Mouse (Mus musculus) megakaryocyte, embryonic 14.5 days (primary cell): ENCODE measurements around the gene Slc25a44. TPM values are rescaled to one million over a fixed set of nuclear protein-coding genes. Genes with fewer than 3 reads are reported as not detected.
"Not testable (repeated sequence)": the region's sequence is repeated elsewhere in the genome, so short reads cannot be mapped to it uniquely, and the experiment has no call there.

ENCODE experiments used
- H3K27me3 ChIP-seq: replicated peaks from 2 replicates; pipeline ENCODE3; 2012; ENCODE audit warnings: inconsistent platforms
- H3K36me3 ChIP-seq: replicated peaks from 2 replicates; pipeline ENCODE3; 2012; ENCODE audit warnings: low read length, inconsistent platforms, mixed read lengths
- H3K4me1 ChIP-seq: 2 replicates; pipeline ENCODE4 v1.6.1; 2012; ENCODE audit warnings: inconsistent platforms
- H3K4me3 ChIP-seq: replicated peaks from 2 replicates; pipeline ENCODE3; 2012; ENCODE audit warnings: moderate library complexity, mild to moderate bottlenecking, inconsistent platforms
- H3K9me3 ChIP-seq: 2 replicates; pipeline ENCODE4 v1.6.1; 2012; ENCODE audit warnings: inconsistent platforms
- FLI1 ChIP-seq: IDR thresholded peaks from 2 replicates; pipeline ENCODE4 v1.6.1; 2012; ENCODE audit warnings: low read length, inconsistent platforms, mixed read lengths
- GATA1 ChIP-seq: IDR thresholded peaks from 3 replicates; pipeline ENCODE4 v1.6.1; 2012; ENCODE audit warnings: mixed read lengths, low read length, inconsistent platforms, borderline replicate concordance
- polyA plus RNA-seq: library from polyadenylated mRNA; stranded (reverse); fragments of >175 nt; gene quantifications from 2 replicates; pipeline ENCODE4 v1.2.3, GENCODE M21; 2012; ENCODE audit warnings: low replicate concordance; ENCODE audit not compliant: insufficient read depth

Gene Slc25a44
- polyA plus RNA-seq, 1 experiment: 6.7 TPM

- not testable (repeated sequence) for H3K4me3 ChIP-seq
- Histone ChIP-seq H3K27me3 (peaks cover 41% of the 10 kb centered on the region), H3K36me3 (peaks cover 14% of the 10 kb centered on the region), H3K4me1 (peaks cover 13% of the 10 kb centered on the region), H3K9me3 (peaks cover 46% of the 10 kb centered on the region)
Observed at GRCm38 (mm10) chr3:88367517-88367916, 57.4 kb downstream of the Slc25a44 start.

DNA sequence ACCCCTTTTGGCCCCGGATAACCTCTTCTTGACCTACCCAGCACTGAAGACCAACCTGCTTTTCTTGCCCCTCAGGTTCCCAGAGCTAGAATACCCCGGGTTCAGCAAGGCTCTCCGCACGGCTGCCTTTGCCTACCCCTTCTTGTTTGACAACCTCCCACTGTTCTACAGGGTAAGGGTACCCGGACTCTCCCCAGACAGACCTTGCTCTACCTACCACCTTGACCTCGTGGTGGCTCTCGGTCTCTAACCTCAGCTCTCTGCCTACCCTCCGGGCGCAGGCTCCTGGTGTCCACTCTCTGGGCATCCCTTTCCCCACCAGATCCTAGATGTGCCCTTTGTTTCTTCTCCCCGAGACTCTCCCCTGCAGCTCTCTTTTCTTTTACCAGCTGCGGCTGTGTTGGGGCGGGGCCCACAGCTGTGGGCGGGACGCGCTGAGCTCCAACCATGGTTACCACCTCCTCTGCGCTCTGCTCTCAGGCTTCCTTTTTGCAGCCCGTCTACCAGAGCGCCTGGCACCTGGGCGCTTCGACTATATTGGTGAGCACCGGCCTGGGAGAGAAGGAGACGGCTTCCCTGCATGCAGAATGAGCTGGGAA lies 58.0 kb downstream of the Slc25a44 start:
- H3K4me1 ChIP-seq: peaks cover 13% of the 10 kb centered on the region
- peaks cover 41% of the 10 kb centered on the region for H3K9me3 ChIP-seq
- peaks cover 41% of the 10 kb centered on the region for H3K27me3 ChIP-seq
- H3K36me3 ChIP-seq: peaks cover 20% of the 10 kb centered on the region
- not testable (repeated sequence) for H3K4me3 ChIP-seq

GRCm38 (mm10) chr3:88365705-88366361 lies 59.1 kb downstream of the Slc25a44 start:
- H3K4me1 ChIP-seq: peaks cover 15% of the 10 kb centered on the region
- H3K4me3 ChIP-seq: peak overlapping the region; percentile 62
- no peak for TF ChIP-seq GATA1
- TF ChIP-seq FLI1: no peak

DNA sequence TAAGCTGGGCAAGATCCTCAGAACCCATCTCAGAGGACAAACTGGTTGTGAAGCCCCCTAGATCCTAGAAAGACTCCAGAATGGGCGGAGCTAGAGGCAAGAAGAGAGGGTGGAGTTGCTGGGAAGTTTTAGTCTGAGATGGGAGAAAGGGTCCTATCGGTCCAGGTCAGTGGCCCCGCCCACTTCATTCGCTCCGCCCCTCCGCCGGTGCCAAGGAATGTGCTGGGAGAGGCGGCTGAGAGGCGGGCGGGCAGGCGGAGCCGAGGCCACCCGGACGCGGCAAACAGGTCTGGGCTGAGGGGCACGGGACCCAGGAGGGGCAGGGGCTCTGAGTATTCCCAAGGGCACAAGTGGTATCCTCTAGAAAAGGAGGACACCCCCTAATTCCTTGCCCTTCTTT lies 60.6 kb downstream of the Slc25a44 start, which contains the start of gene Paqr6:
Gene Paqr6 (plus strand): TSS at position 248 of the 400 bp plus-strand sequence.
- H3K4me1 ChIP-seq: peaks cover 20% of the 10 kb centered on the region
- no peak within 1 kb of the TSS for H3K4me3 ChIP-seq
- TF ChIP-seq FLI1 (no peak), GATA1 (no peak)
- peaks cover 45% of the 10 kb centered on the region for H3K36me3 ChIP-seq
- H3K9me3 ChIP-seq: peaks cover 16% of the 10 kb centered on the region
- H3K27me3 ChIP-seq: peaks cover 28% of the 10 kb centered on the region

More at GRCm38 (mm10) chr3:88365705-88366361, 59.1 kb downstream of the Slc25a44 start:
- peaks cover 35% of the 10 kb centered on the region for H3K27me3 ChIP-seq
- H3K9me3 ChIP-seq: peaks cover 31% of the 10 kb centered on the region
- H3K36me3 ChIP-seq: peaks cover 31% of the 10 kb centered on the region

DNA sequence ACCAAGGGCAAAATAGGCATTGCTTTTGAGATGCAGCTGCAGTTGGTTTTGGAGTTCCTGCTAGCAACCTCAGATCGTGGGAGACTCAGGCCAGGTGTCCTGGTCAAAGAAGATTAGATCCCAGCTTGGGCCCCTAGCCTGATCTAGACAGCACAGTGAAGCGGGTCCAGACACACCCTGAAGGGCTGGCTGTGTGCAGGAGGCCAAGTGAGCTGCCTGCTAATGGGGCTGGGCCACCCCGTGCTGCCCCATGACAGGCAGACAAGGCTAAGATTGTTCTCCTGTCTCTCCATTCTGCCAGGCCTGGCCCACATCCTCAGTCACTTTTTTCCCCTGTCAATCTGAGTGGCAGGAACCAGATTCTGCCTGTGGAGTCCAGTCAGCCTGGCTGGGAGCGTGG lies 61.2 kb downstream of the Slc25a44 start:
- Histone ChIP-seq H3K36me3 (peaks cover 52% of the 10 kb centered on the region), H3K9me3 (peaks cover 9% of the 10 kb centered on the region), H3K4me1 (peaks cover 20% of the 10 kb centered on the region), H3K27me3 (peaks cover 26% of the 10 kb centered on the region), H3K4me3 (no peak overlapping the region)
- TF ChIP-seq FLI1: no peak

GRCm38 (mm10) chr3:88361612-88362313 lies 63.2 kb downstream of the Slc25a44 start:
- no peak overlapping the region for H3K4me3 ChIP-seq
- H3K4me1 ChIP-seq: peaks cover 25% of the 10 kb centered on the region
- peaks cover 21% of the 10 kb centered on the region for H3K27me3 ChIP-seq
- TF ChIP-seq FLI1: no peak
- no peak for TF ChIP-seq GATA1
- H3K36me3 ChIP-seq: peaks cover 70% of the 10 kb centered on the region
- H3K9me3 ChIP-seq: peaks cover 7% of the 10 kb centered on the region

GRCm38 (mm10) chr3:88361096-88361495 lies 63.8 kb downstream of the Slc25a44 start:
- peaks cover 7% of the 10 kb centered on the region for H3K9me3 ChIP-seq
- peaks cover 77% of the 10 kb centered on the region for H3K36me3 ChIP-seq
- H3K27me3 ChIP-seq: peaks cover 19% of the 10 kb centered on the region
- TF ChIP-seq FLI1 (no peak), GATA1 (no peak)
- H3K4me1 ChIP-seq: peaks cover 30% of the 10 kb centered on the region
- H3K4me3 ChIP-seq: no peak overlapping the region

Other genes starting within 250 kb of the Slc25a44 start
- gene Rhbg, start 170.4 kb downstream of the Slc25a44 start, polyA plus RNA-seq: not detected in 2 replicates
- not detected in 2 replicates for gene Gm38392, start 137.9 kb downstream of the Slc25a44 start, polyA plus RNA-seq
- 2.0 TPM in 1 of 2 replicates, not detected in the other for gene Tsacc, start 128.1 kb downstream of the Slc25a44 start, polyA plus RNA-seq
- gene Cct3, start 128.0 kb downstream of the Slc25a44 start, polyA plus RNA-seq: 7.1 and 29.4 TPM in 2 replicates
- gene Glmp, start 100.1 kb downstream of the Slc25a44 start, polyA plus RNA-seq: 31.1 and 138 TPM in 2 replicates
- gene Tmem79, start 89.0 kb downstream of the Slc25a44 start, polyA plus RNA-seq: 2.3 TPM in 1 of 2 replicates, not detected in the other
- 39.8 and 77.9 TPM in 2 replicates for gene Smg5, start 88.9 kb downstream of the Slc25a44 start, polyA plus RNA-seq
- not detected in 2 replicates for gene Paqr6, start 60.6 kb downstream of the Slc25a44 start, polyA plus RNA-seq
- gene Bglap3, start 52.4 kb downstream of the Slc25a44 start, polyA plus RNA-seq: not detected in 2 replicates
- gene Bglap2, start 46.4 kb downstream of the Slc25a44 start, polyA plus RNA-seq: not detected in 2 replicates
- not detected in 2 replicates for gene Bglap, start 40.7 kb downstream of the Slc25a44 start, polyA plus RNA-seq
- 73.6 and 114 TPM in 2 replicates for gene Pmf1, start 14.8 kb downstream of the Slc25a44 start, polyA plus RNA-seq
- 8.4 and 26.0 TPM in 2 replicates for gene Sema4a, start 36.0 kb upstream of the Slc25a44 start, polyA plus RNA-seq
- 607 and 1,158 TPM in 2 replicates for gene Lmna, start 84.8 kb upstream of the Slc25a44 start, polyA plus RNA-seq
- 0.83 and 1.6 TPM in 2 replicates for gene Mex3a, start 107.3 kb upstream of the Slc25a44 start, polyA plus RNA-seq
- 0.51 TPM in 1 of 2 replicates, not detected in the other for gene Rab25, start 123.2 kb upstream of the Slc25a44 start, polyA plus RNA-seq
- 18.1 and 152 TPM in 2 replicates for gene Lamtor2, start 127.9 kb upstream of the Slc25a44 start, polyA plus RNA-seq
- 26.1 and 51.5 TPM in 2 replicates for gene Ubqln4, start 128.6 kb upstream of the Slc25a44 start, polyA plus RNA-seq
- 111 and 307 TPM in 2 replicates for gene Ssr2, start 150.7 kb upstream of the Slc25a44 start, polyA plus RNA-seq
- gene Arhgef2, start 180.8 kb upstream of the Slc25a44 start, polyA plus RNA-seq: 302 and 446 TPM in 2 replicates
- gene Rxfp4, start 228.0 kb upstream of the Slc25a44 start, polyA plus RNA-seq: not detected in 2 replicates